Mouse (Mus musculus): ENCODE measurements around the gene Rfc1. TPM values are rescaled to one million over a fixed set of nuclear protein-coding genes. Genes with fewer than 3 reads are reported as not detected.

Rfc1 gene
- total RNA-seq, 2 experiments from 2014 or later: 15.7 to 17.4 TPM

GRCm38 (mm10) chr5:65221037-65221436, 114.4 kb downstream of the Rfc1 start:
- DNase-seq: no peak
- intact Hi-C loops (cut with DNase I; ENCODE audit: low total_unique reads): no loop called here

GRCm38 (mm10) chr5:65217305-65218269, 117.9 kb downstream of the Rfc1 start:
- intact Hi-C loops (cut with DNase I; ENCODE audit: low total_unique reads): loop anchor here (10.0 kb wide), 1 partner anchor 213 kb away; no protein-coding TSS in a partner anchor
- no peak for DNase-seq

DNA sequence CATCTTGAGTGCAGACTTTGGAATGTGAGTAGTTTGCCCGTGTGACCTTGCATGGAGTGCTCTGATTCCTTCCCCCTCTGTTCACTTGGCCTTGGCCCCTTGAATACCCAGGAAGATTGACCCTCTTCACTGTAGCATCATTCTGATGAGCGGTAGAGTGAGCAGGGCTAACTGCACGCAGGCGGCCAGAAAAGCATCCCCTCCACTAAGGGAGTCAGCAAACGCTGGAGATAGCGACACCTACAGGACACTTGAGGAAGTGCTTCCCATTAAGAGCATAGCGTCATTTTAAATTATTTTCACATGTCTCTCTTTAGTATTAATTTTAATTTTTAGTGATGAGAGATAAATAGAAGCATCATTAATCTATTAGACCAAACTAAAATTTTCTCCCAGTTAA, 122.1 kb downstream of the Rfc1 start:
- DNase-seq: peak; percentile 22
- intact Hi-C loops (cut with DNase I; ENCODE audit: low total_unique reads): loop anchor here (10.0 kb wide), 1 partner anchor 209 kb away; no protein-coding TSS in a partner anchor

Other genes with a start within 250 kb of the Rfc1 start
- not detected for gene Tmem156, start 243.5 kb downstream of the Rfc1 start, total RNA-seq (2021)
- 10 to 100 TPM in 1 of 2 experiments, 1 to 10 TPM in 1; 9.0 to 10.0 TPM for gene Klhl5, start 228.1 kb downstream of the Rfc1 start, total RNA-seq (2021)
- 1 to 10 TPM; 2.0 to 2.2 TPM for gene Wdr19, start 136.0 kb downstream of the Rfc1 start, total RNA-seq (2021)
- under 1 TPM in 1 of 2 experiments, not detected in 1; 0.21 TPM for gene Klb, start 12.6 kb upstream of the Rfc1 start, total RNA-seq (2021)
- gene Rpl9, start 55.8 kb upstream of the Rfc1 start, total RNA-seq (2021): 100 to 1,000 TPM; 571 to 666 TPM
- gene Lias, start 55.8 kb upstream of the Rfc1 start, total RNA-seq (2021): 10 to 100 TPM; 43.3 to 50.3 TPM
- 10 to 100 TPM; 12.0 to 14.4 TPM for gene Ugdh, start 100.3 kb upstream of the Rfc1 start, total RNA-seq (2021)
- 1 to 10 TPM in 1 of 2 experiments, not detected in 1; 3.1 TPM for gene Gm43552, start 157.2 kb upstream of the Rfc1 start, total RNA-seq (2021)
- gene Smim14, start 201.5 kb upstream of the Rfc1 start, total RNA-seq (2021): 10 to 100 TPM; 34.7 to 39.4 TPM
- 10 to 100 TPM; 60.9 to 61.8 TPM for gene Ube2k, start 201.6 kb upstream of the Rfc1 start, total RNA-seq (2021)